18 mouse cellular contexts compared by ENCODE assay signal in the genomic region with DNA sequence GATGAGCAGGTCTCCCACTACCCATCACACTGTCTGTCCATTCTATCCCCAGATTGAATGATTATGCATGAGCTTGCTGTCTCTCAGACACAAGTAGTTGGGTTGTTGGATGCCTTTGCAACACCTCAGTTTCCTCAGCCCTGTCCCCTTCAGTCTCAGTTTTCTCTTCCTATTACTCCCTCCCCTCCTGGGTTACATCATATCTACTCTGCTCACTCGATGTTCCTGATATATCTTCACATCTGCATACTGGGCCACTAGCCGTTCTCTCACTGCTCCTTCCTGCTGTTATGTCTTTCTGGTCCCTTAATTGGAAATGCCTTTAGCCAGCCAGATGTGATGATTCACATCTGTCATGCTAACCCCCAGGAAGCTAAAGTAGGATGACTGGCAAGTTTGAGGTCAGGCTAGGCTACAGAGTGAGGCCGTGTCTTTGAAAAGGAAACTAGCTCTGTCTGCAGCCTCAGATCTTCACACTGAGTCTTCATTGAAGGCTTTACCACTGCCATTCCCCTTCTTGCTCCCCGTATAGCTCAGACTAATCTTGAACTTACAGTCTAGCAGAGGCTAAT. TPM values are rescaled to one million over a fixed set of nuclear protein-coding genes. Genes with fewer than 3 reads are reported as not detected.
DNase-seq lines count a peak whose midpoint lies in the region; ATAC-seq lines count a peak whose summit lies in the region.
"Had no signal": no experiment of that assay in that cellular context is flagged by ENCODE, and none has a peak within 500 bp of the region (broad histone marks: within the 10 kb centered on the region; RNA-seq: fewer than 3 reads in every experiment).

No protein-coding gene starts in this region.

- peak; percentile 75 for ATAC-seq in megakaryocyte, adult 5-6 weeks (ENCODE audit: poor library complexity, severe bottlenecking)
- ATAC-seq in inflammation-experienced regulatory T-cells, adult 6 months: no peak
- ATAC-seq: forebrain, embryonic 13.5 days; hindbrain, embryonic 16.5 days; intestine, embryonic 16.5 days; midbrain, embryonic 13.5 days had no signal

- DNase-seq in thymus, postnatal 0 days (ENCODE audit: low spot score): peak; percentile 52
- no peak for DNase-seq in thymus, postnatal 10 days (ENCODE audit: low spot score in 2 of 2)
- DNase-seq in NIH3T3 (ENCODE audit: low read depth): peak; percentile 53
- no peak for DNase-seq in lung, postnatal 4 days
- no peak for DNase-seq in T-cell, adult 2 months (ENCODE audit: low spot score)
- DNase-seq: cerebellum, adult 11-12 months; cerebellum, postnatal 10 days; kidney, adult 9 months; kidney, postnatal 25 days; layer of hippocampus, postnatal 36 days; thymus, postnatal 14 days had no signal

RNA-seq across cellular contexts. Expression of gene Tram2, which starts 15.7 kb away (rescaled TPM):
- polyA plus RNA-seq in thymus, postnatal 0 days (2015; fragmentation: Nextera tagmentation; extraction: Ambion mirVana): 3.1 and 3.6 TPM in 2 replicates
- 13.7 and 16.3 TPM in 2 replicates for total RNA-seq in megakaryocyte, adult 5-6 weeks (2015)
- total RNA-seq in megakaryocyte, adult 5-6 weeks (2017): 2.2 and 3.0 TPM in 2 replicates
- 1 to 10 TPM; 6.7 to 8.0 (median 7.0) TPM for polyA plus RNA-seq in inflammation-experienced regulatory T-cells, adult 6 months (2017; shearing (Covaris generic))
- polyA plus RNA-seq: erythroblast, embryonic 14.5 days had no signal

Comparison
In these comparisons a context has a peak if more than half of its experiments do, and no peak if none do; other contexts are left out.
1. DNase-seq: peak in thymus, postnatal 0 days (single experiment) and NIH3T3 (single experiment); none in thymus, postnatal 10 days (0 of 2), lung, postnatal 4 days (0 of 2) and T-cell, adult 2 months (single experiment).